Mouse (Mus musculus): ENCODE results near the gene Pdlim4.
"Not testable (repeated sequence)": the region's sequence is repeated elsewhere in the genome, so short reads cannot be mapped to it uniquely, and the experiment has no call there.

The Pdlim4 gene

DNA sequence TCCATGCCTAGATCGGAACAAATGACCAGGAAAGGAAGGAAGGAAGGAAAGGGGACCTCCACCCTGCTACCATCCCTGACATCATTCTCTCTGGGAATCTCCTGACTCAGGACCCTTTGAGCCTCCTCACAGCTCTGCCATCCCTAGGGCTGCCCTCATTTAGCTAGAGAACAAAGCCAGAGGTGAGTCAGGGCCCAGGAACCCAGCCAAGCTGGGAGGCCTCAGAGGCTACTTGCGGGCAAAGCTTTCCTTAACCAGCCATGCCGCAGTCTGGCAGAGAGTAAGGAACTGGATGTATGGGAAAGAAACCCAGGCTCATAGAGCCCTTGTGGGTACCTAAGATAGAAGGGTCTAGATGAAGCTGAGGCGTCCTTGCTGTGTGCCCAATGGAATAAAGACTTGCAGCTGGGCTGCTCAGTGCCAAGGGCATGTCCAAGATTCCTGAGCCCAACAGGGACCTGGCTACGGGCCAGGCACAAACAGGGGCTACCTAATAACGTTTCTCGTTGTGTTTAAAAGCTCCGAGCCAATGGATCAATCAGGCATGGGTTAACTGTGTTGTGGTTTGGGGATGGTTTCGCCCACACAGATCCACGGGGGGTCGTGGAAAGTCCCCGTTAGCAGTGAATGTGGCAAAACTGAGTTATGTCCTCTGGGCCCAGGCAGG is 6.6 kb downstream of the Pdlim4 start:
- no peak for DNase-seq (ENCODE audit: low spot score in 2 of 2)

DNA sequence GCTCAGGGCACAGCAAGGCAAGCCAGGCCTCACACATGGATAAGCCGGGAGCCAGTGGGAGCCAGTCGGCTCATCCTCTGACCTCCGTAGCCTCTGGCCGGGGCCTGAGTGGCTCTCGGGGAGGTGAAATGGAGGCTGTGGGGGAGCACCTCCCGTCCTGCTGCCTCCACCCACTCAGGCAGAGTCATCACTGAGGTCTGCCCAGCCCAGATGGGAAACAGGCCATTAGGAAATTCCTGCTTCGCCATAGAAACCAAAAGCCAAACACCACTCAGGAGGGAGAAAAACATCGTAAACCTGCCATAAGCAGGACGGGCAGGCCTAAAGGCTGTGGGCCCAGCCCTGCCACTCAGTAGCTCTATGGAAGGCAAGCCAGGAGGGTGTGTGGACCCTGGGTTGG is 8.5 kb downstream of the Pdlim4 start:
- DNase-seq (ENCODE audit: low spot score in 2 of 2): no peak

DNA sequence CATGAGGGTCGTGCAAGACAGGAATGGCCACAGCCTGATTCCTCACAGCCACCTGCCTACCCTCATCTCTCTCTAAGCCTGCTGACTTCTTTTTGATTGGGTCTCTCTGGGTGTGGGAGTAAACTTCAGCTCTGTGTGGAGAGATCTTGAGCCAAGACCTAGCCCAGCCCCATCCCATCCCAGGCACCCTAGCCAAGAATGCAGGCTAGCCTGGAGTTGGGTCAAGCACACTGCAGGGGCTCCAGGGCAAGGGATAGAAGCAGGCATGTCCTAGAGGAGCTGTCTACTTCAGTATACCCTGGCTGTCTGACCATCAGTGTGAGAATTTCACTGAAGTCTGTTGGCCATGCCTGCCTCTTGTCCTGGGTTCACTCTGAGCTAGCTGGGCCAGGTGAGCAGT is 9.3 kb downstream of the Pdlim4 start:
- no peak for DNase-seq (ENCODE audit: low spot score in 2 of 2)

- no peak for DNase-seq (ENCODE audit: low spot score in 2 of 2)
These were observed 10.2 kb downstream of the Pdlim4 start for GRCm38 (mm10) chr11:54058643-54059042.

DNA sequence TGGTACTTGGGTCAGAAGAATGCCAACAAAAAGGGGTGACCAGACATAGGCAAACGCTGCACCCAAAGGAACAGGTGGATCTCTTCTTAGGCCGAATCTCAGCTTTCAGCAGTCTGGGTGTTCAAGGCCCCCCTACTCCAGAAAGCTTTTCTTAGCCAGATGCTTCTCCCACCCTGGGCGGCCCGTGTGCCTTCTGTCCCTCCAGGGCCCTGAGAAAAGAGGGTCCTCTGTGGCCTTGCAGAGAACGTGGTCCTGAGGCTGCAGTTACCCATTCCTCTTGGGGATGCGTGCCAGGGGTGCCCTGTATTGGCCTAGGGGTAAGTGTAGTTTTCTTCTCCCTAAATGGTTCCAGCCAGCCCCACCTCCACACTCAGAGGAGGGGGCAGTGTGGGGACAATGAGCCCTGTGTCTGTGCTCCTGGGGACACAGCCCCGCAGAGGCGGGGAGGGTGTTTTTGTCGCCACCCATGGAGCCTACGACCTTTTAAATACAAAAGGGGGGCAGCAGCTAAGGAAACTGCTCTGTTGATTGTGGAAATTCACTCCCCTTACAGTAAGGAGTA is 10.7 kb downstream of the Pdlim4 start:
- no peak for DNase-seq (ENCODE audit: low spot score in 2 of 2)

DNA sequence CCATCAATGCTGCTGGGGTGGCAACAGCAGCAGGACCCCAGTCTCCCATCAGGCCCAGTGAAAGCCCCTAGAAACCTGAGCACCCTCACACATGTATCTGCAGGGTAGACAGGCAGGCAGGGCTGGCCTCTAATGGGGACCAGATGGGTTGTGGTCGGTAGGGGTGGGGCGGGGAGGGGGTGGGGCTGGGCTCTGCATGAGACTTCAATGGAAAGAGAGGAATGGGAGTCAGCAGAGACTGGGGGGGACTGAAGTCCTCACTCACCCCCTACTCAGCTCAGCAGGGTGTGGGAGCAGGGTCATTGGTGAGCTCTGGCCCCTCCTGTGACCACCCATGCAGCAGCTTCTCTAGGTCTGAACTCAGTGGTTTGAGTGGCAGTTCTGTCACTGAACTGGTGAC is 11.4 kb downstream of the Pdlim4 start:
- no peak for DNase-seq (ENCODE audit: low spot score in 2 of 2)

DNA sequence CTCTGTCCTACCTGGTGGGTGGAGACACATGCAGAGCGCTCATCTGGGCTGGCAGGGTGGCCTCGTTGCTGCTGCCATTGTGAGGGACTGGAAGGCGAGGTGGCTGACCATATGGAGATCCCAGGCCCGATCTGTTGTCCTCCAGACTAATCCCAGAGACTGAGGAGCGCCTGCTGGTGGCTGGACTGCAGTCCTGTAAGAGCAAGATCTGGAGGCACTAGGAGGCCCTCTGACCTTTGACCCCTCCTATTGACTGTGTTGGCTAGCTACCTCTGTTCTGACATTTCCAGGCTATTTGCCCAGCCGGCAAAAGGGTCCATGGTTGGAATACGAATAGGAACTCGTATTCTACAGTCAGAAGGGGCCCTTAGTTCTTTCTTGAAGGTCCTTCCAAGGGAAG is 12.7 kb downstream of the Pdlim4 start:
- DNase-seq (ENCODE audit: low spot score in 2 of 2): no peak

- DNase-seq (ENCODE audit: low spot score in 2 of 2): peak in 1 of 2 experiments; percentile 45
These were observed 14.6 kb downstream of the Pdlim4 start for GRCm38 (mm10) chr11:54054257-54054656.

DNA sequence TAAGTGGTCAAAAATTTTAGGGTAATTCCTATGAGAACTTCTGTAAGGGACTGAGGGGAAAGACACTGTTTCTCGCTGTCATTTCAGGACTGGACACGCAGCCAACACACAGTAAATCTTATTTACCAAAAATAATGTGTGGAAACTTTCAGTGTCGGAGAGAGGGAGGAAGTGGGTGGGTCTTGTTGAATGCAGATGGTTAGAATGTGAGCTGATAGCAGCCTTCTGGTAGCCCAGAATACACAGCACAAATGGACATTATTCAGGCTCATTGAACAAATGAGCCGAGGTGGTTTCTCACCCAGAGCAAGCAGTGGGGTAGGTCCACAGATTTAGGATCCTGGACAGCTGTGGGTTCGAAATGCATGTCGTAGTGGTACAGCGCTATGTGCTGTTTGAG is 15.7 kb downstream of the Pdlim4 start:
- DNase-seq (ENCODE audit: low spot score in 2 of 2): no peak

DNA sequence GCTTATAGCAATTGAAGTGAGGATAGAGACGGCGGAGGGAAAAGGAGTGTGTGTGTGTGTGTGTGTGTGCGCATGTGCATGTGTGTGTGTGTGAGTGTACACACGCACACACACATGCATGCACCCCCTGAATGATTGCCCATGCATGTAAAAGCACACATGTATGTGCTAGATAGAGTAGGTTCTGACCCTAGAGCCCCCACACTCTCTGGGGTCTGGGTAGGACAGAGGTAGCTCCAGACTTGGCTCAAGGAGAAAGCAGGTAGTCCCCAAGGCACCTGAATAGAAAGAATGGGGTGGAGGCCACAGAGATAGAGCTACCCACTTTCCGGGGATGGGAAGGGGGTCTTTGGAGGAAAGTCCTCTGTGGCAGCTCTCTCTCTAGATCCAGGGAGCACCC is 16.7 kb downstream of the Pdlim4 start:
- no peak for DNase-seq (ENCODE audit: low spot score in 2 of 2)

- DNase-seq (ENCODE audit: low spot score in 2 of 2): no peak
These were observed 17.7 kb downstream of the Pdlim4 start for GRCm38 (mm10) chr11:54051161-54051560.

DNA sequence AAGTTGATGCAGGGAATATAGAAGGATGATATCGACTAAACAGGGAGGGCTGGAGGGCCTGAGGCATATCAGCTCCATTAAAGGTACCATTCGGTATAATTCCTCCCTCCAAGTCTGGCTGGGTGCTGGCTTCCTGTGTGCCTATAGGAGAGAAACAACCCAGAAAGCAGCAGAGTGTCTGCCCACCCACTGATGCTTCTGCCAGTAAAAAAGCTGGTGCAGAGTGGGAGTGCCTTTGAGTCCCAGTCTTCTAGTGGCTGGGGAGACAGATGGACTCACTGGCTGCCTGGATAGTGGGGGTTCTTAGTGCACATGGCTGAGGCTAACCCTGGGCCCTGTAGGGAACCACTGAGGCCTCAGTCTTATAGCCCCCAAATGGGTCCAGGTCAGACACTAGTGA is 18.6 kb downstream of the Pdlim4 start:
- DNase-seq (ENCODE audit: low spot score in 2 of 2): no peak

- DNase-seq (ENCODE audit: low spot score in 2 of 2): no peak
These were observed 28.1 kb downstream of the Pdlim4 start for GRCm38 (mm10) chr11:54040676-54041075.

DNA sequence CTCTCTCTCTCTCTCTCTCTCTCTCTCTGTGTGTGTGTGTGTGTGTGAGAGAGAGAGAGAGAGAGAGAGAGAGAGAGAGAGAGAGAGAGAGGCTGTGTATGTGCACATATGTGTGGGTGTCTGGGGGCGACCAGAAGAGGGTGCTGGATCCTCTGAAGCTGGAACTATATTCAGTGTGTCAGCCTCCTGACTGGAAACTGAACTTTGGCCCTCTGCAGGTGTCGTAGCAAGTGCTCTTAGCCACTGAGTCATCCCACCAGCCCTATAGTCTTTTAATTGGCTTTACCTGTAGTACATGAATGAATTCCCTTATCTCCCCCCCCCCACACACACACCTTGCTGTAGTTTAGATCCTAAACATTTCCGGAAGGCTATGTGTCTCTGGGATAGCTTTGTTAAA is 35.9 kb downstream of the Pdlim4 start:
- not testable (repeated sequence) for DNase-seq (ENCODE audit: low spot score in 2 of 2)

DNA sequence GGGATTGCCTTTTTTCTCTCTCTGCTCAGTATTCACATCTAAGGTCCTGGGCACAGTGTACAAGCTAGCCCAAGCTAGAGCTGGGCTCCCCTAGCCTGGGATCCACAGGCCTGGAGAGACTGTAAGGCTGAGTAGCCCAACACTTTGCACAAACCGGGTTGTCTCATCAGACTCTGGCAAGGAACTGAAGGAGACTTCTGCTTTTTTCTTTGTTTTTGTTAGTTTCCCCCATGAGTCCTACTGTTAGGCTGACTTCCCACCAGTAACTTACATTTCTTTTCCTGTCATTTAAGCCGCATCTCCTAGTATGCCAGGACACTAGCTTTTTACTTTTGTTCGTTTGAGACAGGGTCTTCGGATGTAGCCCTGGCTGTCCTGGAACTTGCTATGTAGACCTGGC is 39.8 kb downstream of the Pdlim4 start:
- DNase-seq (ENCODE audit: low spot score in 2 of 2): no peak

DNA sequence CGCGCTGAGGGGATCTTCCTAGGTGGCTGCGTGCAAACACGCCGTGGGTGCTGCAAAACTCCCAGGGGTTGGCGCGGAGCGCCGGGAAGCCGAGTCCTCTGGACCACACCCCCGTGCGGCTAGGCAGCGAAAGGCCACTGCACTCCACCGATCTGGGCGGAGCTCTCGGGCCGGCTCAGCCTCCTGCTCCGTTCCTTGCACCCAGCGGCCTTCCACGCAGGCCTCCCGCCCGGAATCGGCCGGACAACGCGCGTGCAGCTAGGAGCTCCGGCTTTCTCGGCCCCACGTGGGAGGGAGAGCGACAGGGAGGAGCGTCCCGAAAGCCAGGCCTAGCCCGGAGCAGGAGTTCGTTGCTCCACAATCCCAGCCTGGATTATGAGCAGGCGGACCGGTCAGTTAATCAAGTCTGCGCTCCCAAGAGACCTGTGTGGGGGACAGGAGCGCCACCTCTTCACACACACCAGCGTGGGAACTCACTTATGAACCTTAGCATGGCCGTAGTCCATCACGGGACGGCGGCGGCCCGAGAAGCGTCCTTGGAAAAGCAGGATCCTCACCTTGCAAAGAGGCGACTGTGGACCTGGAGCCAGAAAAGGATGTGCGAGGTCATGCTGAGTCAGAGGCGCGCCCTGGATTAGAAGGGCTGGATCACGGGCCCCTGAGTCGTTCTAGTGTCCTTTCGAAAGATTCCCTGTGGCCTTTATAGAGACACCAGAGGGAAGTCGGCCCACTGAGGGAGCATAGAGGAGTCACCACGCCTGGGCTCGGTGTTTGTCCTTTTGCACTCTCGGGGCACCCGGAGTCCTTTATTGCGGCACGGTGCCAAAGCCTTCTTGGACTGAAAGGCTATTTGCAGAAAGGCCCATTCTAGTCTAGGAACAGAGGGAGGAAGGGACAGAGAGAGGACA is 40.5 kb downstream of the Pdlim4 start, which contains the start of gene Slc22a4:
TSS of gene Slc22a4 (minus strand) at position 47 of the 908 bp plus-strand sequence.
- DNase-seq (ENCODE audit: low spot score in 2 of 2): peak; percentile 90 to 94

GRCm38 (mm10) chr11:54027131-54028043 is 41.4 kb downstream of the Pdlim4 start:
- peak; percentile 21 to 78 for DNase-seq (ENCODE audit: low spot score in 2 of 2)

- DNase-seq (ENCODE audit: low spot score in 2 of 2): peak; percentile 74 to 79
These were observed 42.2 kb downstream of the Pdlim4 start for GRCm38 (mm10) chr11:54026491-54027041.

DNA sequence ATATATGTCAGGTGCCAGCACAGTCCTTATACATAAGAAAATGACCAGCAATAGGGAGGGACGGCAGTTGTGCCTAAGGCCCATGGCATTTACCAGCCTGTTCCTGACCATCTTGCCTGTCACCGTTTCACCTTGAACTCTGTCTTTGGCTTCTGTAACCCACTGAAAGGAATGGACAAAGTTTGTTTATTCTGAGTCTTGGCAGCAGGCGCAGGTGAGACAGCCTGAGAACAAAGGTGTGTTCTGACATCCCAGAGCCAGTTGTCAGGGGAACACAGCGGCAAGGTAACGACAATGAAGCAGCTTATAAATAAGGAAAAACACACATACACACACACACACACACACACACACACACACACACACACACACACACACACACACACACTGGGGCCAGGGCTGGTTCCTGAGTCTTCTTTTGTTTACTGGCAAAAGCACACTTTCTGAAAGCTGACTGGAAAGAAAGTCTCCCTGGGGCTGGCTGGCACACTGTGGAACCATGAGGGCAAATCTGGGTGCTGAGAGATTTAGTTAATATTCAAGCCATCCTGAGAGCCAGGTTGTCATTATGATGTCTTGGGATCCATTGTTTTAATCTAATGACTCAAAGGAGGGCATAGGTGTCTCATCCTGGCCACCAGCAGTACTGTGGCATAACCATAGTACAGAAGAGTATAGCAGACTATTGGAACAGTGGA is 47.3 kb downstream of the Pdlim4 start:
- DNase-seq (ENCODE audit: low spot score in 2 of 2): no peak

DNA sequence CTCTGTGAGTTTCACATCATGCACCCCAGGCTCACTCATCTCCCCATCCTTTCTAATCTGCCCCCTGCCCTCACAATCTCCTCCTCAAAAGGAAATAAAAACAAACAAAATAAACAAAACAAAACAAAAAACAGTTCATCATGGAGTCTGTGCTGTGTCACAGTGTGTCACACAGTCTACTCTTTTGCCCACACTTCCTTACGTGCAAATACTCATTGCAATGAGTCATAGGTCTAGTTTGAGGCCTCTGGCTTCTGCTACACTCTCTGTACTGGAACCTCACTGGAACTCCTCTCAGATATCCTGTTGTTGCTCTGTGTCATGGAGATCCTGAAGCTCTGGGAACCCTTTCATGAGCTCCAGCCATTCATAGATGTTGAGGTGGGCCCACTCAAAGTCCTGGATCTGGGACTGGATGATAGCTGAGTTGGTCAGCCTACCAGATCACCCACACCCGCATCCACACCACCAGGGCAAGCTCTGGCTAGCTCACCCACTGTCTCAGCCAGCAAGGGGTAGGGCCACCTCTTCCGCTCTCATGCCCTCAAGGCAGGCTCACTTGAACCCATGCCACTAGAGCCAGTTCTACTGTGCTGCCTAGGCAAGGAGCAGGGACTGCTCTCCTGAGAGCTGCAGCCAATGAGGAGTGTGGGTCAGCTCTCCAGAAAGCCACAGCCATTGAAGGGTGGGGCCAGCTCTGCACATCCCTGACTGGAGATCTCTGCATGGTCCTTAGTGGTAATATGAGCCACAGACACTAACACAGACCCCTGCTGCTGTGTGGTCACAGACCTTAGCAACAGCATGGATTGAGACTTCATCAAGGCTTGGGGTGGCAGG is 49.7 kb downstream of the Pdlim4 start:
- DNase-seq (ENCODE audit: low spot score in 2 of 2): peak in 1 of 2 experiments; percentile 11

All from spleen, postnatal 4 days (tissue).